Mouse (Mus musculus) gastrocnemius, adult 18-20 months (tissue): ENCODE results near the gene Cd8b1. TPM values are rescaled to one million over a fixed set of nuclear protein-coding genes. Genes with fewer than 3 reads are reported as not detected.

ENCODE experiments used
- total RNA-seq, 2 experiments: library from RNA; stranded (reverse); gene quantifications; 2 replicates each; pipeline ENCODE4 v1.2.3; 2021

Gene Cd8b1
- total RNA-seq, 2 experiments from 2014 or later, result not detected

Other genes with a start within 250 kb of the Cd8b1 start
- gene Thnsl2, start 178.3 kb upstream of the Cd8b1 start, total RNA-seq, result 1 to 10 TPM; 7.6 to 9.2 TPM
- gene Fabp1, start 123.0 kb upstream of the Cd8b1 start, total RNA-seq, result 1 to 10 TPM in 1 of 2 experiments, not detected in 1; 2.6 TPM
- 10 to 100 TPM; 26.4 to 36.1 TPM for gene Krcc1, start 51.1 kb upstream of the Cd8b1 start, total RNA-seq
- 100 to 1,000 TPM; 308 to 323 TPM for gene Smyd1, start 555 bp upstream of the Cd8b1 start, total RNA-seq
- not detected for gene Cd8a, start 50.6 kb downstream of the Cd8b1 start, total RNA-seq
- gene Rmnd5a, start 117.8 kb downstream of the Cd8b1 start, total RNA-seq, result 100 to 1,000 TPM; 128 to 132 TPM
- gene Rnf103, start 171.1 kb downstream of the Cd8b1 start, total RNA-seq, result 10 to 100 TPM; 18.7 to 19.6 TPM
- gene Chmp3, start 221.0 kb downstream of the Cd8b1 start, total RNA-seq, result 10 to 100 TPM; 40.7 to 43.3 TPM